Mouse (Mus musculus): ENCODE measurements around the gene Olfr702.

GRCm38 (mm10) chr7:106862885-106863284 lies 29.2 kb upstream of the Olfr702 start, which contains the start of gene Olfr704:
- TF ChIP-seq CTCF (IDR thresholded peaks at IDR 0.05; ENCODE audit: extremely low read depth, insufficient read depth, low read length) (no peak), POLR2A (IDR thresholded peaks at IDR 0.05; ENCODE audit: extremely low read depth, insufficient read depth, low read length) (no peak)
